Mouse (Mus musculus) adrenal gland, postnatal 14 days (tissue): ENCODE data around the gene Aldh3b3. TPM values are rescaled to one million over a fixed set of nuclear protein-coding genes. Genes with fewer than 3 reads are reported as not detected.

ENCODE experiments used
- DNase-seq: peaks from one replicate; pipeline ENCODE4 v3.0.0; 2021; ENCODE audit warnings: mixed read lengths
- total RNA-seq: library from RNA; stranded (reverse); gene quantifications from 2 replicates; pipeline ENCODE4 v1.2.3, GENCODE M21; 2021

The Aldh3b3 gene
- total RNA-seq, 1 experiment from 2014 or later: 0.44 TPM

DNA sequence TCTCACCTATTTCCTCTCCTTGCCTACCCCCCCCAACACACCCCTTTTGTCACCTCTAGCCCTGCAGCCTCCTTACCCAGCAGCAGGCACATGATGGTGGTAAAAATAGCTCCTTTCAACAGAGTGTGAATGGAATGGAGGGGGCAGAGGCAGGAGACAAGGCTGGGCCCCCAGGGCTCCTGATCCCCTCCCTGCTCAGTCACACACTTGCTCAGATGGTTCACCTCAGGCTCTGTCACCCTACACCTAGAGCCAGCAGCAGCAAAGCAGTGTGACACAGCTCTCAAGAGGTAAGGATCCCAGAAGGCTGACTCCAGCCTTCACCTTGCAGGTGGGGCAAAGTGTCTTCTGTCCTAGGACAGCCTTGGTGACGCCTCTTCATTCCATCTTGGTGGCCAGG lies 44.7 kb downstream of the Aldh3b3 start, which contains the start of gene Doc2g:
Gene Doc2g (plus strand): TSS at position 202 of the 400 bp plus-strand sequence.
- no peak for DNase-seq

DNA sequence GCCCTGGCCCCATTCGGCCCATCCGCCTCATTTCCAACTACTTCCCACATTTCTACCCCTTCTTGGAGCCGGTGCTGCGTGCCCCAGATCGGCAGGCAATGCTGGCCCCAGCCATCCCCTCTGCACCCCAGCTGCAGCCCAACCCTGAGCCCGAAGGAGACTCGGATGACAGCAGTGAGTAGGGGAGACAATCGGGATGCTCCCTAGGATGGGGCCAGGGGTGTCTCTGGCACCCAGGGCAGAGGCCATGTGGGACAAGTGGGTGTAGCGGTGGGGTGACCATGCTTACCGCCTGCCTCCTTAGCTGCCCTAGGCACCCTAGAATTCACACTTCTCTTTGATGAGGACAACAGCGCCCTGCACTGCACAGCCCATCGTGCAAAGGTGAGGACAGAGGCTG lies 45.2 kb downstream of the Aldh3b3 start:
- no peak for DNase-seq

DNA sequence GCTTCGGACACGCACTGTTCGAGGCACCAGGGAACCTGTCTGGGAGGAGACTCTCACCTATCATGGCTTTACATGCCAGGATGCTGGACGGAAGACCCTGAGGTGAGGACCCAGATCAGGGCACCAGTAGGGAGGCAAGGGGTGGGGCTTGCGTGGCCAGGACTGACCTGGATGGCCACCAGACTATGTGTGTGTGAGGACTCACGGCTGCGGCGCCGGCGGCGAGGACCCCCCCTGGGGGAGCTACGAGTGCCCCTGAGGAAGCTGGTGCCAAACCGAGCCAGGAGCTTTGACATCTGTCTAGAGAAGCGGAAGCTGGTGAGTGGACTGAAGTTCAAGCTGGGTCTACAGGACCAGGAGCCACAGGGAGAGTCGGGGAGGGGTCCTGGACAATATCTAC lies 45.9 kb downstream of the Aldh3b3 start:
- no peak for DNase-seq

DNA sequence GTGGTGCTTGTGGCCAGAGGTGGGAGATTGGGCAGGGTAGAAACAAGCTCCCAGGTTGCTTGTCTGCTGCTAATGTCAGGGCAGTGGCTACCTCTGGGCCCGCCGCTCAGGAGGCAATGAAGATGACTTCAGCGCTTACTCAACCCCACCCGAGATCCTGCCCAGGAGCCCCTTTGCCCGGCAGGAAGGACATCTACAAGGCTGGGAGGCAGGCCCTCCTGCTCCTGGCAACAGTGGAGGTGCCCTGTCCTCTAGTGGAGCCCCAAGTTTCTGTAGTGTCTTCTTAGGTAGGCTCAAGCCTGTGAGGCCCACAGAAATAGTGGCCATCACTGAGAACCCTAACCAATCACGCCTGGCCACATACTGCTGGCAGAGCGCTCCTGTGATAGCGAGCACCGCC lies 46.6 kb downstream of the Aldh3b3 start:
- no peak for DNase-seq

GRCm38 (mm10) chr19:4005971-4006370 lies 47.5 kb downstream of the Aldh3b3 start:
- DNase-seq: no peak

DNA sequence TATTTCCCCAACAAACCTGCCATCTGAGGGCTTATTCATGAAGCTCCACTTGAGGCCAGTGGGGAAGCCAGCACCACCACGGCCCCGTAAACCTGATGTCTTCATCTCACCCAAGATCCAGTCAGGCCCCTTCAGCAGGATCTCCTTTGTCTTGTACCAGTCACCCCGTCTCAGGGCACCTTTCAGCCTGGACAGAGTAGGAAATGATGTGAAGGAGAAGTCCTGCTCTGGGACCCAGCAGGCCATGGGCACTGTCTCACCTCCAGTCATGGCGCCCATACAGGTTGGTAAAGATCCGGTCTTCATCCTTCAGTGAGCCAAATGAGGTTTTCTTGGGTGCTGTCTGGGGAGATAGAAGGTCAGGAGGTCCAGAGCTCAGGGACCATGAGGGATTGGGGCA lies 52.6 kb downstream of the Aldh3b3 start:
- no peak for DNase-seq

- DNase-seq: peak; percentile 97
Observed at GRCm38 (mm10) chr19:4012432-4013022, 54.1 kb downstream of the Aldh3b3 start, which contains the start of gene Ndufv1. TSS of gene Ndufv1 (minus strand) at chr19:4012806.

DNA sequence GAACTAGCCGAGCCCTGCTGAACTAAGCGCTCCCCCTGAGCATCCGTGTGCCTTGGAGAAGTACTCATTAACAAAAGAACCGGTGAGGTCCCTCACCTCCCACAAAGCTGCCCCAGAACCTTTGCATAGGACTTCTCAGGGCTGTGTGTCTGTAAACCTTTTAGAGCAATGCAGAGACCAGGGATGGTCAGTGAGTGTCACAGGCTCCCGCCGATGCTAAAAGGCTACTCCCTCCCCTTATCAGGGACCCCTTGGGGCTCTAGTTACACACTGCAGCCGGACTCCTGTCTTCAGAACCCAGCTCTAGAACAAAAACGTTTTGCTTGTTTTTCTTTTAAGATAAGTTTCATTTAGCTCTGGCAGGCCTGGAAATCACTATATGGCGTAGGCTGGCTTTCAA lies 54.6 kb downstream of the Aldh3b3 start:
- no peak for DNase-seq

GRCm38 (mm10) chr19:4014802-4015201 lies 56.4 kb downstream of the Aldh3b3 start:
- no peak for DNase-seq

GRCm38 (mm10) chr19:4015635-4016034 lies 57.2 kb downstream of the Aldh3b3 start:
- DNase-seq: no peak

DNA sequence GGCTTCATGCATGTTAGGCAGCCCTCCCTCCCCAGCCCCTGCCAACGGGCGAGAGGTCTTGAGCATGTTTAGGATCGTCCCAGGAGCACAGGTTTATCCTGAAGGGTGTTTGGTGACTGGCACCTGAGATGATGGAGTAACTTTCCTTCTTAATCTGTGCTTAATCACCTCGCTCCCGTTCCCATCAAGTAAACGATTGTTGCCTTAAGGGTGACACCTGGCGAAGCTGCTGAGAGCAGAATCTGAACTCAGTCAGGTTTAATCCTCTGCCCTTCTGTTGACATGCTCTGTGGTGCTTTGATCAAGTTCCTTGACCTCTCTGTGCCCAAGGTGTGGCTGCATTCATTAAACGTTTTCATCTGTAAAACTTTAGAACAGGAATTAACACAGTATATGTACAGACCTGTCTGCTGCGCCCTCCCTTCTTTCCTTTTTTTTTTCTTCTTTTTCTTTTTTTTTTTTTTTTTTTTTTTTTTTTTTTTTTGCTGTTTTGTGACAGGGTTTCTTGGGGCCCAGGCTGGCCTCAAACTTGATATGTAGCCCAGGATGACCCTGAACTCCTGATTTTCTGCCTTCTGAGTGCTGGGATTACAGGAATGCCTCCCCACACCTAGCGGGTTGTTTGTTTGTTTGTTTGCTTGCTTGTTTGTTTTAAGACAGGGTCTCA lies 59.6 kb downstream of the Aldh3b3 start:
- DNase-seq: no peak

- DNase-seq: peak; percentile 90
Observed at GRCm38 (mm10) chr19:4018743-4019583, 60.5 kb downstream of the Aldh3b3 start.

Other genes with a start within 250 kb of the Aldh3b3 start
- gene Kmt5b, start 191.2 kb upstream of the Aldh3b3 start, total RNA-seq: 63.2 and 63.9 TPM in 2 replicates
- 52.0 and 82.2 TPM in 2 replicates for gene Chka, start 106.9 kb upstream of the Aldh3b3 start, total RNA-seq
- 44.3 and 48.8 TPM in 2 replicates for gene Tcirg1, start 51.5 kb upstream of the Aldh3b3 start, total RNA-seq
- 440 and 447 TPM in 2 replicates for gene Ndufs8, start 45.9 kb upstream of the Aldh3b3 start, total RNA-seq
- gene Aldh3b1, start 28.8 kb upstream of the Aldh3b3 start, total RNA-seq: 57.8 and 73.4 TPM in 2 replicates
- 35.4 and 48.9 TPM in 2 replicates for gene Unc93b1, start 23.5 kb upstream of the Aldh3b3 start, total RNA-seq
- 7.6 and 11.6 TPM in 2 replicates for gene Aldh3b2, start 13.7 kb downstream of the Aldh3b3 start, total RNA-seq
- 25.7 and 31.1 TPM in 2 replicates for gene Acy3, start 27.9 kb downstream of the Aldh3b3 start, total RNA-seq
- gene Tbx10, start 34.1 kb downstream of the Aldh3b3 start, total RNA-seq: not detected in 2 replicates
- gene Nudt8, start 41.9 kb downstream of the Aldh3b3 start, total RNA-seq: 41.1 and 49.2 TPM in 2 replicates
- 0.89 and 1.7 TPM in 2 replicates for gene Gm49405, start 42.0 kb downstream of the Aldh3b3 start, total RNA-seq
- gene Doc2g, start 44.7 kb downstream of the Aldh3b3 start, total RNA-seq: 1.6 and 2.8 TPM in 2 replicates
- gene Ndufv1, start 54.2 kb downstream of the Aldh3b3 start, total RNA-seq: 604 and 685 TPM in 2 replicates
- gene Gstp1, start 79.3 kb downstream of the Aldh3b3 start, total RNA-seq: 289 and 329 TPM in 2 replicates
- 62.4 and 76.7 TPM in 2 replicates for gene Gstp2, start 87.4 kb downstream of the Aldh3b3 start, total RNA-seq
- gene Gstp3, start 100.9 kb downstream of the Aldh3b3 start, total RNA-seq: 4.5 and 58.0 TPM in 2 replicates
- gene Cabp2, start 122.9 kb downstream of the Aldh3b3 start, total RNA-seq: not detected in 2 replicates
- 78.4 and 97.1 TPM in 2 replicates for gene Cdk2ap2, start 138.5 kb downstream of the Aldh3b3 start, total RNA-seq
- 95.1 and 116 TPM in 2 replicates for gene Pitpnm1, start 141.4 kb downstream of the Aldh3b3 start, total RNA-seq
- 81.3 and 94.1 TPM in 2 replicates for gene Aip, start 167.2 kb downstream of the Aldh3b3 start, total RNA-seq
- 0.08 TPM in 1 of 2 replicates, not detected in the other for gene Gpr152, start 181.1 kb downstream of the Aldh3b3 start, total RNA-seq
- 1.7 and 2.4 TPM in 2 replicates for gene Cabp4, start 185.4 kb downstream of the Aldh3b3 start, total RNA-seq
- 183 and 193 TPM in 2 replicates for gene Coro1b, start 190.0 kb downstream of the Aldh3b3 start, total RNA-seq
- gene Ptprcap, start 195.0 kb downstream of the Aldh3b3 start, total RNA-seq: 4.4 and 27.5 TPM in 2 replicates
- 29.1 and 34.4 TPM in 2 replicates for gene Rps6kb2, start 204.7 kb downstream of the Aldh3b3 start, total RNA-seq
- 2.6 and 4.1 TPM in 2 replicates for gene Carns1, start 216.8 kb downstream of the Aldh3b3 start, total RNA-seq
- 1.9 and 15.1 TPM in 2 replicates for gene Tbc1d10c, start 232.6 kb downstream of the Aldh3b3 start, total RNA-seq
- gene Ppp1ca, start 233.4 kb downstream of the Aldh3b3 start, total RNA-seq: 369 and 402 TPM in 2 replicates
- gene Rad9a, start 243.0 kb downstream of the Aldh3b3 start, total RNA-seq: 8.2 and 10.7 TPM in 2 replicates